Mouse (Mus musculus) CD4-positive, CD25-positive, alpha-beta regulatory T cell (primary cell): ENCODE data around the gene Zfp786. TPM values are rescaled to one million over a fixed set of nuclear protein-coding genes. Genes with fewer than 3 reads are reported as not detected.

Source experiments
- polyA plus RNA-seq: library from polyadenylated mRNA; unstranded; fragments of 100-300 nt; shearing (Covaris generic); gene quantifications from one replicate; pipeline ENCODE4 v1.2.1, GENCODE M21; 2017

Zfp786 gene
- polyA plus RNA-seq: 0.28 TPM

DNA sequence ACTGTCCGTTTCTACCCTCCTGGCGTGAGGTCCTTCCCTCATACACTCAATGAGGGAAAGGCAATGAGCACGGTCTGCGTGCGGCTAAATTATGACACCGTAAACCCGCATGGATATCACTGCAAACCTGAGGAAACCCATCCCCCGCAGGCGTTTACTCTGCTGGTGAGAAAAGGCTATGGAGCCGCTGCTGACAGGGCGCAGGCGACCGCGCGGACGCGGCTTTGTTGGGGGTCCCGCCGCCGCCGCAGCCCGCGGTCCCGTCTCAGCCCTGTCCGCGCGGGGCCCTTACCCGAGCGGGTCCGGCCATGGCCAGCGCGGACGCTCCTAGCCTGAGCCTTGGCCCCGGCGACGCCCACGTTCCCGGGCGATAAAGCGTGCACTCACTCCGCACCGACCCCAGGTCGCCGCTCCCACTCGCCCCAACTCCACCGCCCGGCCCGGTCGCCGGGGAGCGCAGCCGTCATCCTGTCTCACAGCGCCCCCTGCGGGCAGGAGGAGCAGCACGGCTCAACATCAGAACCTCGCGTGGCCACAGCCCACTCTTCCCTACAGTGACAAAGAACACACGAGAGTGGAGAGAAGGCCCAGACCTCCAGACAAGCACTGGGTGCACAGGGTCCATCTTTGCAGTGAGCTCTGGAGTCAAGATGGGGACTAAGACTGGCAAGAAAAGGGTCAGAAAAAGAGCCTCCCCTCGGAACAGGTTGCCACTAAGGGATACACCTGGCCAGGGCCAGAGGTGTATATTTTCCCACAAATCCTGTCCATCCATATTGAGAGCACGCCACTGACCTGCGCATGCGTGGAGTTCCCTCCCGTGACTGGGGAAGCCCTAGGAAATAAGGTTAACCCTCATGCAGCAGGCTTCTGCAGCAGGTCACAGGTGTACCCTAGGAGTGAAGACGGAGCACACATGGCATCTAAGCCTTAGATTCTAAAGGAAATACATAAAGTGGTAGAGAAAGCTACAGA is at the start of gene Zfp786:
Gene Zfp786, minus strand, starts transcription at position 764 of the 975 bp plus-strand sequence.

DNA sequence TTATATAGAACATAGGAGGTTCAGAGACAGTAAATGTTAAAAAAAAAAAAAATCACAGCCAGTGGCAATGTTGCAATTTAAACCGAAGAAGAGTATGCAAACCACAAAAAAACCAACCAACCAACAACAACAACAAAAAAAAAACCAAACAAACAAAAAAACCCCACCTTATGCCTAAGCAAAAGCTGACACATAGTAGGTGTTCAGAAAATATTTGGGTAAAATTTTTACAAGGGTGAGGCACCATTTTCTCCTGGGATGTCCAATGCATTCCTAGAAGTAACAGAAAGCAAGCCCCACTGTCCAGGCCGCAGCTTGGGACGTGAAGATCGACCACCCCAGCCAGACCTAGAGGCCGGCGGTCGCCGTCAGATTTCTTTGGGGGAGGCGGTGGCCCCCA is 46.4 kb upstream of the Zfp786 start, which contains the start of gene Zfp282:
Gene Zfp282, plus strand, starts transcription at position 147 of the 400 bp plus-strand sequence.

DNA sequence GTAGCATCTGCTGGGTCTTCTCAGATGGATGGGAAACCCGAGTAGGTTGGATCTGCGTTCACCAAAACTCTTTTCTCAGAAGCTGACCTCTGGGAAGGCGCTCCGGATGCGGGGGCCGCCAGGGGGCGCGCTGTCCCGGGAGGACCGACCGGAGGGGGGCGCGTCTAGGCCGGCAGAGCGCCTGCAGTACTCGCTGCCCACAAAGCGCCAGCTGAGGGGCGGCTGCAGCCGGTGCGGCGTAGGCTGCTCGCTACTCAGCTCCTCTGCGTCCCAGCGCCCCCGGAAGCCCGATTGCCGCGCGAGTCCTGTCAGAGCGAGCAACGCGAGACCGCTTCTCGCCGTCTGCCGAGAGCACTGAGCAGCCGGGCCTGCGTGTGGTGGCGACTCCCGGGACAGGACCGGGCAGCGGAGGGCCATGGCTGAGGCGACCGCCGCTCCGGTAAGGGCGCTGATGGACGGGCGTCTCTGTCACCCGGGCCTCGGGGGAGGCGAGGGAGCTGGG is 4.9 kb upstream of the Zfp786 start, which contains the start of gene Zfp398:
Gene Zfp398, plus strand, starts transcription at position 180 of the 502 bp plus-strand sequence.

DNA sequence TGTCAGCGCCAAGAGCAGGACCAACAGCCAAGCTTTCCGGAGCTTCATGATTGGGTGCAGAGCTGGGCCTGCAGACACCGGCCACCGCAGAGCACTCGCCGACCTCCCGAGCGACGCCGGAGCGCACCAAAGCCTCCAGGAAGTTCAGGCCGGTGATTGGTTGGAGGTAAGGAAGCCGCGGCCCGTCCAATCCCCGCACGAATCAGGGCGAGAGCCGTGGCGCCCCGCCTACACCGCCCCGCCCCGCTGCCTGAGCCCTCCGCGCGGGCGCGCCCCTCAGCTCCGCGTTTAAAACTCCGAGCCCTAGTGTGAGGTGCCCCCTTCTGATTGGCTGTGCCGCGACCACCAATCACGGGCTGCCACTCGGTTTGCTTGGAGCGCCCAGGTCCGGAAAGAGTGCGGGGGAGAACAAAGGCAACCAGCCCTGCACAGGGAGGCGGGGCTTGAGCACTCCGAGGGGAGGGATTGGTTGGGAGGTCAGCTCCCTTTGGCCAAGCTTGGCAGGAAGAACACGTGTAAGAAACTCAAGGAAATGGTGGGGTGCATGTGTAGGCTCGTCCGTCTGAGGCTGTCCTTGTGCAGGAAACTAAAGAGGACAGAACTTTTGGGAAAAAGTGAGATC is 17.3 kb downstream of the Zfp786 start, which contains the start of gene Pdia4:
Gene Pdia4, minus strand, starts transcription at position 174 of the 622 bp plus-strand sequence.

Other genes with a start within 250 kb of the Zfp786 start
- gene Ezh2, start 235.5 kb downstream of the Zfp786 start, polyA plus RNA-seq: 44.4 TPM
- gene Pdia4, start 17.4 kb downstream of the Zfp786 start, polyA plus RNA-seq: 153 TPM
- 22.1 TPM for gene Zfp398, start 4.8 kb upstream of the Zfp786 start, polyA plus RNA-seq
- 9.9 TPM for gene Zfp282, start 46.3 kb upstream of the Zfp786 start, polyA plus RNA-seq
- gene Zfp212, start 89.6 kb upstream of the Zfp786 start, polyA plus RNA-seq: 16.5 TPM
- 26.5 TPM for gene Zfp956, start 122.5 kb upstream of the Zfp786 start, polyA plus RNA-seq
- 42.5 TPM for gene Zfp777, start 218.0 kb upstream of the Zfp786 start, polyA plus RNA-seq